Mouse (Mus musculus): ENCODE measurements at regions not wholly inside any gene's neighbourhood (a gene's known extent, or its start where the extent isn't known, plus 50 kb on each side); places are given as distances from the start of the nearest gene placed in this dataset.

DNA sequence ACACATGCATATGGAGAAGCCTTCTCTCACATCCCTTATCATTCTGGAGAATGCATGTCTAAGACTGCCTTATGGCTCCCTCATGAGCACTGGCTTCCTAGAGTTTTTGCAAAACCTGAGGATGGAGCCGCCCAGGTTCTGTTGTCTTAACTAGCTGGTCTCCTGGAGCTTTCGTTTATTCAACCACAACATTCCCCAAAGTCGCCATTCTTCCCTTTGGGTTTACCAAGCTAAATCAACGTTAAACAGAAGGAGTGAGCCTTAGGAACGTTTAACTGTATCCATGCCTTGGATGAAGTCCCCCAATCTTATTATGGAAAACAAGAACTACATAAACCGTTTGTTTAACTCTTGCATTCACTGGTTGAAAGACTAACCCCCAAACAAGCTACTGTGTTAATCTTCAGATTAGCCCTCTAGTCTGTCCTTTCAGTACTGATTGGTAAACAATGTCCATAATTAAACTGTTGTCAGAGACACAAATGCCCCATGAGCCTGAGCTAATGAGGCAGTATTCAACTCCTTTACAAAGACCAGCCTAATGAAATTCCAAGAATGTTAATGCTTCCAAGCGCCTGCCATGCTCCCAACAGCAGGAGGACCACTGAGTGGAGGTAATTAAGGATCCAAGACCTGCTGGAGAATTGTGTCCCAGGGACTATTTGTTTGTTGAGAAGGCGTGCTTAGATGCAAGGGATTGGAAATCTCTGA, 121.1 kb upstream of the Cdkn3 start:
- no peak for DNase-seq (ENCODE audit: low spot score in 2 of 2)

DNA sequence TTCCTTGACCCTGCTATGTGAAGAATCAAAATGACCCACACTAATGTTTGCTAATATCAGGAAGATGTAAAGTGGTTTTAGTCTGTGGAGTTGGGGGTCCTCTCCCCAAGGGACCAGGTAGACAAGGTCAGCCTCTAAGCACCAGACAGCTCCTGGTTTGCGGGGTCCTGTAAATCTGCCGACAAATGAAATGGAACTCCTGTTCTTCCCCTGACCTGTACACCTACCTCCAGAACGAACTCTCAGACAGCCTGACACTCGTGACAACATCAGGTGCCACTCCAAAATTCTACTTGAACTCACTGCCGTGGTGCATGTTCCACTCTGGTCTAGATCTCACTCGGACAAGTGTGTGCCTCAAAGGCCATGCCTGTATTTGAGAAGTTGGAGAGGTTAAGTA, 121.8 kb upstream of the Cdkn3 start:
- DNase-seq (ENCODE audit: low spot score in 2 of 2), result no peak

DNA sequence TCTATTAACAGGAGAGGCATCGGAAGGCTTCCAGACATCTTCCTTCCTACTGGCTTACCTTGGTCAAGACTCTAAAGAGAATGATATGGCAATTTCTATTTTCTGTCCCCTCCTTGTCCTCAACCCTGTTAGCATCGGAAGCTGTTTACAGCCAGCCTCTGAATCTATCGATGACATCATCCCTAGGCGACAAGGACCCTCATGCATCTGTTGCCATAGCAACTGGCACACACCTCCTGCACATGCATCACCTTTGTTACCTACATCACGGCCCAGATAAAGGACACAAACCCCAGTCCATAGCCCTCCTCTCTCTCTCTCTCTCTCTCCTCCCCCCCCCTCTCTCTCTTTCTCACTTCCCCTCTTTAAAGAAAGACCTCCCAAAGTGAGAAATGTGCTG, 123.1 kb upstream of the Cdkn3 start:
- DNase-seq (ENCODE audit: low spot score in 2 of 2), result no peak

DNA sequence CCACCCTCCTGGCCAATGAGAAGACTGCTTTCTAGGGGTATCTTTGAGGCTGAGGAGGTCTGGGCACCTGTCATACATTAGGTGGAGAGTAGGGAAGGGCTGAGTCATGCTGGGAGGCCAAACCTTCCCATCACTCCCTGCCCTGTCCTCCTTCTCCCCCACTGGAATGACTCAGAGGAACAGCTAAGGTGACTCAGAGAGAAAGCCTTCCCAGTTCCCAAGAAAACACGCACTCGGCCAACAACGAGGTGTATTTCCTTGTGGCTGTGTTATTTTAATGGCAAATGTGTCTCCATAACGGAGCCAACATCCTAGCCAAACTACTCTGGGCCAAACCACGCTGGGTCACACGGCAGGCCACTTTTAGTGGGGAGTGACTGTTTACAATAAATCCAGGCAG, 124.0 kb upstream of the Cdkn3 start:
- no peak for DNase-seq (ENCODE audit: low spot score in 2 of 2)

DNA sequence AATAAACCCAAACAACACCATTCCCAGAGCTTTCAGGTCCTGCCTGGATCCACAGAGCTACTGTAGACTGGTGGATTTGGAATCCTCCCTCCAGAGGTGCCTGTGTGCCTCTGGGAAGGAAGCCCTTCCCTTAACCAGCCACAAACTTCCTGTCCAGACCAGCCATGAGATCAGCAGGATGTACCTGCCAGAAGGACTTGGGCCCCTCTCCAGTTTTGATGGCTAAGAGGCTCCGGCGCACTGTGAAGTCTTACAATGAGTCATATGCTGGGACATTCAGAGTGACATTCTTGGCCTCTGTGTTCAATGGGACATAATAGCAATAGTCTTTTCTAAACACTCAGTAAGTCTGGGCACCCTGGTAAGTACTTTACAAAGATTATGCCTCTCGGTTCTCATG, 125.0 kb upstream of the Cdkn3 start:
- DNase-seq (ENCODE audit: low spot score in 2 of 2), result no peak

DNA sequence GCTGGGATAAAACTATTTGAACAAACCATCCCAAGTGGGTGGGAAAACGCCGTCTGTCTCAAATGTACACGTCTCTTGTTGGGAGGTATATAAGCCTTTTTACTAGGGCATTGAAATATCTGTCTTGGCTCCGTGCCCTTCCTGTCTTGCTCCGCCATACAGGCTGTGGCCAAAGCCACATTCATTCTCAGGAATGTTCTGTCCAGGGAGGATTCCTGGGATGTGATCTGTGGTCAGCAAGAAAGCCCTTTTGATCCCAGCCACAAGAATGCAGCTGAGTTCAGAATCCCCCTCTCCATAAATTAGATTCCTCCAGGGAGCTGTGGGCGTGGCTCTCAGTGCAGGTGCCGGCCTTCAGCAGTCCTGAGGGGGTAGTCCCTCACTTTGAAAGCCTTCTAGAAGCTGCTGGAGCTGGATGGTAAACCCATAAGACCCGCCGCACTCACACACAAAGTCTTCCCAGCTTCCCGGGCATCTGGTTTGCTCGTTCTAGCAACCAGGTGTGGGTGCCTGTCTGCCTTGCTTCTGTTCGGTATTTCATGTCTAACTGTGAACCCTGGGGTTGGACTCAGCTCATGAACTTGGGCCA, 125.6 kb upstream of the Cdkn3 start:
- DNase-seq (ENCODE audit: low spot score in 2 of 2), result no peak

DNA sequence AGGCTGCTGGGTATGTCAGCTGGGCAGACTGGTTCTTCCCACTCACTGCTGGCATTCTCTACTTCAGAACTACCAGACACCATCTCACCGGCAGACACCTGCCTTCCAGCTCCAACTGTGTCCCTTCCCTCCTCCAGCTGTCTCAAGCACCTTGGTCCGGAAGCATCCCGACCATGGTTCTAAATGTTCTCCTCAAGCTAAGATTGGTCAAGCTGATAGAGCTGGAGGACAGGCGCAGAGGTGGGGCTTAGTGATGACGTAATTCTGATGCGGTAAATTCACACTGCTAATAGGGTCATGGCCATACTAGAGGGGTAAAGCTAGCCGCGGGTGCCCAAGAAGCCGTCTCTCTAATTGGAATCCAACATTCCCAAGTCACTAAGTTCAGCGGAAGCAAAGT, 126.1 kb upstream of the Cdkn3 start:
- DNase-seq (ENCODE audit: low spot score in 2 of 2), result no peak

DNA sequence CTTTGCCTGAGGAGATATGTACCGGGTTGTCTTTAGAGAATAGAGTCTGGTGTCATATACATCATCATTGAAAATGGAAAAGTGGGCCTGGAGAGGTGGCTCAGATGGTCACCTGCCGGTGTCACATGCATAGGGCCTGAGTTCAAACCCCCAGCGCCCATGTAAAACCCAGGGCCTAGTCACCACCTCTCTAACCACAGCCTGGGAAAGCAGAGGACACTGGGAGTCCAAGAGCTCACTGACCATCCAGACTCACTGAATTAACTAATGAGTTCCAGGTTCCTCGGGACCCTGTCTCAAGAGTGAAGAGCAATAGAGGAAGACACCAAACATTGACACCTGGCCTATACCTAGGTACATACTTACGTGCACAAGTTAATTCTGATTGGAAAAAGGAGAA, 132.7 kb upstream of the Cdkn3 start:
- DNase-seq (ENCODE audit: low spot score in 2 of 2), result no peak

DNA sequence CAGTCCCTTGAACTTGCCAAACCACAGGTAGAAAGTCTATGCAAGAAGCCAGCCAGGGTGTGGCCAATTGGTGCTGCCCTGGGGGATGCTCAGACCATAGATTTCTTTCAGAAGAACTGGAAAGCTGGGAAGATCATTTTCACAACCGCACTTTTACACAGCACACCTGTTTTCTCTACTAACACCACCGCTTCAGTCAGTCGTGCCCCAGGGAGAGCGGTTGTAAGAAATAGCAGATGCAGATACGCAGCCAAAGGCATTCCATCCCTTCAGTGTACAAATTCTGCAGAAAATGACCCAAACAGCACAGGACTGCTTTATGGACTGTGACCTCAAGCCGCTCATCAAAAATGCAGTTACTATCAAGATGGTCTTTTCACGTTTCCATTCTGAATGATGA, 134.6 kb upstream of the Cdkn3 start:
- DNase-seq (ENCODE audit: low spot score in 2 of 2), result no peak

DNA sequence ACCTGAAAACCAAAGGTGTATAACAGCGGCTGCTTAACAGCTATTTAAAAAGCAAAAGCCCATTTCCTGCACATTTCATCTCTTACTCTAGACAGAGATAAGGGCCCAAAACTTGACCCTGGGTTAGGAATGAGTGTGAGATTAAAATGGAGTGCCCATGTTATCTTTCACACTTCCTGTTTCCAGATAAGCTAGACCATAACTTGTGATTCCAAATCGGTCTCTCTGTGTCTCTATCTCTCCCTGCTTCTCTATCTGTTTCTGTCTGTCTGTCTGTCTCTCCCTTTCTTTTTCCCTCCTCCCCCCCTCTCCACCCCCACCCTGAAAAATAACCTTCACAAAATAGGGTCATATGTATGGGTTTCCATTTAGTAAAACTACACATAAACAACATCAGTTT, 136.7 kb upstream of the Cdkn3 start:
- no peak for DNase-seq (ENCODE audit: low spot score in 2 of 2)

DNA sequence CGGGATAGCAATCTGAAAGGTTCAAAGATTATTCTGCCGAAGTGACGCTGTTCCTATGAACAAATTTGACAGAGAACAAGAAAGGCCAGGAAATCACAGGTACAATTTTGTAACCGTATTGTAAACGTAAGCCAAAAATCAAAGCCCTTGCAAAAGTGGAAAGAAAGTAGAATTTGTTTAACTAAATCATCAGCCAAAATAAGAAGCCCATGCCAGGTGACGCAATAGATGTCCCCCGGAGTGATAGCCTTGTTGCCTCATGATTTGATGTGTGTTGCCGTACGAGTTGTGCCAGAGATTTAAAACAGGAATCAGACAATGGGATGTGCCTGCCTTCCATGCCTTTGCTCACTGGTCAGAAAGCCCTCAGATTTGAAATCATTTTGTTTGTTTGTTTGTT, 144.3 kb upstream of the Cdkn3 start:
- DNase-seq (ENCODE audit: low spot score in 2 of 2), result no peak

DNA sequence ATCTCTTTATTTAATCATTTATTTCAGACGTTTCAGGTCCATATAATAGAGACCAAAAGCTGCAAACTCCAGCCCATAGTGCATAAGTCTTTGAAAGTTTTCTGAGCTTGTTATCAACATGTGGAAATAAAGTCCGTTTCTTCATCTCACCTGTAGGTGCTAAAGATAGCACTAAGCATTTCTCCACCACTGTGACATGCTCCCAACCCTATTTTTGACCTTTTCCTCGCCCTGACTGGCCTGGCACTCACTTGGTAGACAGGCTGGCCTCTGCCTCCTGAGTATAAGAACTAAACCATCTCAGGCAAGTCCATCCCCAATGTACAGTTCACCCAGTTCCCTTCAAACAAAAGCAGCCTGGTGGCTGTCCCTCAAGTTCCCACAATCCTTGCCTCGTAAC, 145.4 kb upstream of the Cdkn3 start:
- DNase-seq (ENCODE audit: low spot score in 2 of 2), result no peak

DNA sequence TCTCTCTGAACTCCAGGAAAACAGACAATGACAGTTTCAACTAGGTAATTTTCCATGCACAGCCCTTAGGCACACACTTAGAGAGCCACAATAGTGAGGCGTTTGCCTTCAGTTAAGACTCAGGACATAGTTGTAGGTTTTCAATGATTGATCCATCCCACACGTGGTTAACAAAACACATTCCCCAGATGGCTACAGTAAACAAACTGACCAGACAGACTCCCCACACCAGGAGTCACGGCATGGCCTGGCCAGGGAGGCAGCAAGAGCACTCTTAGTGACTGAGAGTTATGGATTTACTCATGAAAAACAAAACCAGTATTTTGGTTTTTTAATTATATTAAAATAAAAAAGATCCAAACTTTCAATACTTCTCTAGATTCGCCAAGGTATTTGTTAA, 146.6 kb upstream of the Cdkn3 start:
- DNase-seq (ENCODE audit: low spot score in 2 of 2), result no peak

DNA sequence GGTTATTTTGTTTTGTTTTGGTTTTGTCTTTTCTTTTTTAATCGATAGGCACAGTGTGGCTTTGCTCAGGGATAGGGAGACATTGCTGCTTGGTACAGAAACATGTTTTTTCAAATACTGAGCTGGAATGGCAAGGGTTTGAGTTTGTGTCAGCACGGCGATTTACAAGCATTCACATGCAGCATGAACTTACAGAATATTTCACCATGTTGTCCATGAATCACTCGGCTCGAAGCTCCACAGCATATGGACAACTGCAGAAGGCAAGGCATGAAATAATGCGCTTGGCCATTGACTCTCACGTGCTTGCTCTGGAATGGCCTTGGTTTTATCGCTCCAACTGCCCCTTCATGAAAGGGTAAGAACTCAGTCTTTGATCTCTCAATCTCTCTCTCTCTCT, 147.1 kb upstream of the Cdkn3 start:
- DNase-seq (ENCODE audit: low spot score in 2 of 2), result no peak

DNA sequence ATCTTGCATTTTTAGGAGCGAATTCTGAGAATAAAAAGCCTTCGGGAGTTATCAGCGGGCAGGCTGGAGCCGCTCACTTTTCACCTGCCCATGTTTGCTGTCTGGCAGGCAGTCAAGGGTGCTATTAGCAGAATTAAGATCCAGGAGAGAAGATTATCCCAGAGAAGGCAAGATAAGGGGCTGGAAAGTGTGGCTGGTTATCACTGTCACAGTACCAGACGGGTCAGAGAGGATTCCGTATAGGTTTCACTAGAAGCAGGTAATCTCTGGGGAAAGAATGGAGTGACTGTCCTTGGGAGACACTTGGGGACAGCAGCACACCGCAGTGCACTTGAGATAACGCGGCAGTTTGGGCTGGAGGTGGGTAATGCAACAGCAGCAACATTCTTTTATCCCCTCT, 147.8 kb upstream of the Cdkn3 start:
- no peak for DNase-seq (ENCODE audit: low spot score in 2 of 2)

DNA sequence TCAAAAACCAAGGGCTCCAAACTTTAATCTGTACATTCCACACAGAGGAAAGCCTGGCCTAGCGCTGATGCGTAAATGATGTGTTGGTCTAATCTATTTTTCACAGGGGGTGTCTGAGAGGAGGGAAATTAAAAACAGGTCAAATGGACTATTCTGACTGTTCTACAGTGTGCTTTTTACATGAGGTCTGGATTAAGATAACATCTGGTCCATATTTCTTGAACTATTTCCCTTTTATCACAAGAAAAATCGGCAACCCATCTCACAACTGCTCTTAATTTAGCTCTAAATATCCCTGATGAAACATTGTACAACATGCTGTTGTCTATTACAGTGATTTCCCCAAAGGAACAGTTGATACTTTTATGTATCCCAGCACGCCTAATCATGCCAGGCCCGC, 149.4 kb upstream of the Cdkn3 start:
- DNase-seq (ENCODE audit: low spot score in 2 of 2), result no peak

DNA sequence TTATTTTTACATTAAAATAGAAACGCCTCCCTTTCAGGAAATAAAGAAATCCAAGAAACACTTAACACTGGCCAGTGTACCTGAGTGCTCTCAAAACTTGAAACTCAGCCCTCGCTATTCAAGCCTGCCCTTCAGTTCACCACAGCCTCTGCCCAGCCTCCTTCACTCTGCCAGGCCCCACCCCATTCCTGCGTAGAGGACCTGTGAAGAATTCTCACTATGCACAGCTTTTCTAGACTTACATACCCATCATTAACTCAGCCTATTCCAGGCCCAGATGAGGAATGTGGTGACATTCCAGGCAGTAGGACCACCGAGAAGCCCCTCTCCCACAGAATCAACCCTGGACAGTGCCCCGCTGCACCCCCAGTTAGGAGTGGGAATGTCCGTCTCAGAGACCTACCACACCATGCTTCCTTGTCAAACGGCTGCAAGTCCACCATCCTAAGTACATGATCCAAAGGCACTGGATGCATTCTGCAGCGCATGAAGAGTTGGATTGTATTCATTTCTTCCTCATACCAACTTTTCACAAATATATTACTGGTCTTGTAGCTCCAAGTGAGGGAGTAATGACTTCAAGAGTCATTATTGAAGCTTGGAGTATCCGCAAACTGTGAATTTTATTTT, 150.0 kb upstream of the Cdkn3 start:
- no peak for DNase-seq (ENCODE audit: low spot score in 2 of 2)

DNA sequence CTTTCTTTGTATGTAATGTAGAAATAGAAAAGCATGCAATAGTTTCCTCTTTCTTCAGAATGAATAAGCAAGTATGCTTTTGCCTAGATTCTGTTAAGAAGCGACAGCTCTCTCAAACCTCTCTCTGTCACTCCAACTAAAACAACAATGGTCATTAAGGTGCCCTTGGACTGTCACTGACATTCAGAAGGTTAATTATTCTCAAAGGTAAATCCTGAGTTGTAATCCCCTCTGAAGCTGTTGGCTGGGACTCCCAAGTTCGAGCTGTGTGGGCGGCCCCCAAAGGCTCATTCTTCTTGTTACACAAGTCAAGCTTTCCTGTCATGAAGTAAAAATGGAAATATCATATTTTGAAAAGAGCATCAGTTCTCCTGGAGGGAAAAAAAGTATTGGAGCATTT, 153.6 kb upstream of the Cdkn3 start:
- DNase-seq (ENCODE audit: low spot score in 2 of 2), result no peak

DNA sequence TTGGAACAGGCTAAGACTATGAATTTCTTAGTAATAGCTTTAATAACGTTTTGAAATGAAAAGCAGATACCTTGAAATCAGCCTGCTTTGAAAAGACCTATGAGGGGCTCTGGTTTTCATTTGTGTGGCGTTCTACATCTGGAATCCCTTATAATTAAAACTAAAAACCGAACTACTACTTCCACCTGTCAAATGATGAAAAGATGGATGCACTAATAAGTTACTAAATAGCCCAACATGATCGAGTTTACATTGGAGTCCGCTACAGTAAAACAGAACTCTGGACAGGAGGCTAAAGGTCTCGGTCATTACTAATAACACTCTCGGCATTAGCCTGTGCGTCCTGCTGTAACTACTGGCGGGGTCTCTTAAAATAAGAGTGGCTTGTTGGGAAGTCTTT, 154.3 kb upstream of the Cdkn3 start:
- DNase-seq (ENCODE audit: low spot score in 2 of 2), result no peak

DNA sequence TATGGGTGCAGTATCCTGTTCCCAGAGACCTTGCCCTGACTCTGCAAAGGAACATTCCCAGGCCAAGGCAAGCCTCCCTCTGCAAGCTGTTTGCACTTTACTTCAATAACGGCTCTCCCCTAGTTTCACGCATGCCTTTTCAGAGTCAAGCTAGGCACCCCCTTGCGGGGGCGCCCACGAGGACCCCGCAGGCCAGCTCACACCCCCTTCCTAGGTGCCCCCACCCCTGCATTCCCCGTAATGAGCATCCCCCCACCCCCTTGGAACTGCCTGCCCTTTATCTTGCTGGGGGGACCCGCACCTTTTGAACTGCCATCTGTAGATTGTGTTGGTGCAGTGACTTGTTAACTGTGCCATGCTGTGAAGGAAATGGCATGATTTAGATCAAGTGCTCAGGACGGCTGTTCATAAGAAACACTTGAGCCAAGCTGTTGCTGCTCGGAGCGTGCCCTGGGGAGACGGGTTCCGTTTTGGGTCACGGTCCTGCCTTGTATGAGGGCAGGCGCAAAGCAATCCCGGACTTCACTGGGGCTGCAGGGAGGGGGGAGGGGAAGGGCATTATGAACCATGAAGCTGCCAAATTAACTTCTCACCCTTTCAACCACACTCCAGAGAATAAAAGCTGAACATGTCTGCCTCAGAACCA, 155.3 kb upstream of the Cdkn3 start:
- no peak for DNase-seq (ENCODE audit: low spot score in 2 of 2)

DNA sequence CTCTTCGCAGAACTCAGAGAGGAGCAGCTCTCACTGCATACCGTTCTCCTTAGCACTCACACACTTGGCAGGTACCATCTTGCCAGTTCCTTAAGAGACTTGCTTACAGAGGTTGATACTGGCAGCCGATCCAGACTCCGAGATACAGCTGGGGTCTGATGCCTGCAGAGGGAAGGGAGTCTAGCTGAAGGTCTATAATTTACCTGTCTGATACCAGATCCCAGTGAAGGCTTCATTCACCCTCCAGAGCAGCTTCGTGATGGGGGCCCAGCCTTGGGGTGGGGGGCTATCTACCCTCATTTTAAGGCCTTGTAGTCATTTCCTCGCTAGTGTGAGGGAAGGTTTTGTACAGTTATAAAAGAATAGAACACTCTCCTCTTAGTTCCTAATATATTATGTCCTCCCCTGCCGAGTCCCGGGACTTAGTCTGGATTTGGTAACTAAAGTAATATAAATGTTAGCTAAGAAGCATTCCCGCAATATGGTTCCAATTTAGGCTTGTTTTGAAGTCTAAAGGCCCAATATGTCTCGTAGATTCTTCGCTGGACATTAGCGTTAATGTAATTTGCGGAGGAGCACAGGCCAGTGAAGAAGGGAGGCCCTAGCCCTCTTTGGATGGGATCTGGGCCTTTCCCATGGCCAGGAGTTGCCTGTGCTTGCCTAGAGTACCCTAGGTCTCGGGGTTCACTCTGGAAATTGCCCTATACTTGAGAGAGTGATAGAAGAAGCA, 156.0 kb upstream of the Cdkn3 start:
- no peak for DNase-seq (ENCODE audit: low spot score in 2 of 2)
